Mouse (Mus musculus) gastrocnemius, postnatal 36 days (tissue): ENCODE data around the gene Ugt1a5. TPM values are rescaled to one million over a fixed set of nuclear protein-coding genes. Genes with fewer than 3 reads are reported as not detected.

Experiments
- DNase-seq, 2 experiments: peaks; one replicate each; pipeline ENCODE4 v3.0.0; 2022
- intact Hi-C: fragments of 180-260 bp; cut with DNase I; formaldehyde crosslinking; loops from one replicate; pipeline ENCODE4 v1.15.1; 2025
- total RNA-seq, 2 experiments: library from RNA; stranded (reverse); gene quantifications; 2 replicates each; pipeline ENCODE4 v1.2.3; 2021

The Ugt1a5 gene
- total RNA-seq, 2 experiments from 2014 or later = 0.22 TPM; not detected in 1

GRCm38 (mm10) chr1:88192136-88192535, 26.3 kb downstream of the Ugt1a5 start:
- intact Hi-C loops = no loop called here
- DNase-seq = no peak

- intact Hi-C loops = no loop called here
- DNase-seq = no peak
These were observed 29.9 kb downstream of the Ugt1a5 start for GRCm38 (mm10) chr1:88195687-88196086.

GRCm38 (mm10) chr1:88197443-88197842, 31.6 kb downstream of the Ugt1a5 start:
- no peak for DNase-seq
- intact Hi-C loops = no loop called here

- no peak for DNase-seq
- intact Hi-C loops = no loop called here
These were observed 34.2 kb downstream of the Ugt1a5 start for GRCm38 (mm10) chr1:88199996-88200395.

- no peak for DNase-seq
- intact Hi-C loops = no loop called here
These were observed 34.6 kb downstream of the Ugt1a5 start, which contains the start of gene Ugt1a2 for GRCm38 (mm10) chr1:88200456-88200855. TSS of gene Ugt1a2 (plus strand) at chr1:88200601.

- peak in 1 of 2 experiments; percentile 54 for DNase-seq
- intact Hi-C loops = no loop called here
These were observed 39.6 kb downstream of the Ugt1a5 start, which contains the start of gene Dnajb3 for GRCm38 (mm10) chr1:88205294-88205922. TSS of gene Dnajb3 (minus strand) at chr1:88205782.

- no peak for DNase-seq
- intact Hi-C loops = no loop called here
These were observed 41.1 kb downstream of the Ugt1a5 start for GRCm38 (mm10) chr1:88206843-88207479.

- DNase-seq = no peak
- intact Hi-C loops = no loop called here
These were observed 46.0 kb downstream of the Ugt1a5 start, which contains the start of gene Ugt1a1 for GRCm38 (mm10) chr1:88211812-88212211. TSS of gene Ugt1a1 (plus strand) at chr1:88211959.

GRCm38 (mm10) chr1:88212341-88213045, 46.7 kb downstream of the Ugt1a5 start:
- peak in 1 of 2 experiments; percentile 8 for DNase-seq
- intact Hi-C loops = no loop called here

GRCm38 (mm10) chr1:88213061-88213460, 47.2 kb downstream of the Ugt1a5 start:
- no peak for DNase-seq
- intact Hi-C loops = no loop called here

GRCm38 (mm10) chr1:88213766-88214461, 48.1 kb downstream of the Ugt1a5 start:
- intact Hi-C loops = no loop called here
- DNase-seq = peak in 1 of 2 experiments; percentile 8

GRCm38 (mm10) chr1:88214462-88214952, 48.7 kb downstream of the Ugt1a5 start:
- DNase-seq = no peak

GRCm38 (mm10) chr1:88215466-88216380, 49.9 kb downstream of the Ugt1a5 start:
- intact Hi-C loops = no loop called here
- no peak for DNase-seq

More at GRCm38 (mm10) chr1:88214462-88214952, 48.7 kb downstream of the Ugt1a5 start:
- intact Hi-C loops = no loop called here

GRCm38 (mm10) chr1:88216551-88216950, 50.7 kb downstream of the Ugt1a5 start:
- no peak for DNase-seq
- intact Hi-C loops = no loop called here

- DNase-seq = no peak
- intact Hi-C loops = no loop called here
These were observed 51.3 kb downstream of the Ugt1a5 start for GRCm38 (mm10) chr1:88217144-88217543.

- no peak for DNase-seq
- intact Hi-C loops = no loop called here
These were observed 51.8 kb downstream of the Ugt1a5 start for GRCm38 (mm10) chr1:88217576-88217975.

- DNase-seq = peak in 1 of 2 experiments; percentile 14
- intact Hi-C loops = no loop called here
These were observed 52.2 kb downstream of the Ugt1a5 start for GRCm38 (mm10) chr1:88218051-88218450.

GRCm38 (mm10) chr1:88218591-88218990, 52.8 kb downstream of the Ugt1a5 start:
- intact Hi-C loops = no loop called here
- no peak for DNase-seq

GRCm38 (mm10) chr1:88219054-88219453, 53.2 kb downstream of the Ugt1a5 start:
- DNase-seq = no peak
- intact Hi-C loops = no loop called here
